Mouse (Mus musculus) liver, embryonic 14.5 days (tissue): ENCODE data around the gene Nrap.

Source experiments
- CTCF ChIP-seq: IDR thresholded peaks from 2 replicates; pipeline ENCODE4 v1.5.1; 2016; ENCODE audit warnings: antibody characterized with exemption, low read depth, control low read depth
- EP300 ChIP-seq: IDR thresholded peaks from 2 replicates; pipeline ENCODE4 v1.6.1; 2016; ENCODE audit warnings: antibody characterized with exemption, low read depth

GRCm38 (mm10) chr19:56356480-56357373 is 33.1 kb downstream of the Nrap start:
- peak; percentile 95 for TF ChIP-seq CTCF
- TF ChIP-seq EP300 = no peak
